Mouse (Mus musculus) CH12.LX (cell line): ENCODE results near the gene Dab2. TPM values are rescaled to one million over a fixed set of nuclear protein-coding genes. Genes with fewer than 3 reads are reported as not detected.

Experiments used
- DNase-seq: peaks from one replicate; pipeline ENCODE4 v3.0.0-alpha.2; 2013; ENCODE audit errors: extremely low read depth
- H3K27ac ChIP-seq: 2 replicates; pipeline ENCODE4 v1.5.1; 2012; ENCODE audit warnings: low read depth, mild to moderate bottlenecking, control low read depth, moderate library complexity; ENCODE audit not compliant: insufficient read depth
- H3K27me3 ChIP-seq: replicated peaks from 2 replicates; pipeline ENCODE3; 2012; ENCODE audit warnings: inconsistent platforms
- H3K36me3 ChIP-seq, 2 experiments: replicated peaks in 1 of 2; 2 replicates each; pipeline versions ENCODE3 to v1.6.1; 2012; ENCODE audit warnings: inconsistent platforms in 1 of 2, low read length in 1 of 2, mild to moderate bottlenecking in 1 of 2, mixed read lengths in 1 of 2, moderate library complexity in 1 of 2; ENCODE audit not compliant: control insufficient read depth in 1 of 2, insufficient read depth in 1 of 2
- H3K4me1 ChIP-seq, 2 experiments: 2 replicates each; pipeline ENCODE4 v1.6.1; 2012; ENCODE audit warnings: inconsistent platforms in 1 of 2, moderate library complexity in 1 of 2; ENCODE audit not compliant: insufficient read depth in 2 of 2, control insufficient read depth in 1 of 2
- H3K4me2 ChIP-seq: 2 replicates; pipeline ENCODE4 v1.6.1; 2012; ENCODE audit warnings: low read depth, mild to moderate bottlenecking, control low read depth; ENCODE audit not compliant: poor library complexity, insufficient read depth, severe bottlenecking
- H3K4me3 ChIP-seq, 3 experiments: fragments of 150-350 bp in 1 of 3; sonication (generic) in 1 of 3; replicated peaks in 1 of 3; 2 replicates each; pipeline versions ENCODE3 to v1.5.1; 2011 to 2012; ENCODE audit warnings: low read depth in 2 of 3, low read length in 2 of 3, mild to moderate bottlenecking in 2 of 3, moderate library complexity in 2 of 3, control low read depth in 1 of 3, improper control_type of control experiment in 1 of 3, inconsistent platforms in 1 of 3, mixed read lengths in 1 of 3; ENCODE audit not compliant: poor library complexity in 1 of 3
- H3K79me2 ChIP-seq: replicated peaks from 2 replicates; pipeline ENCODE4 v1.6.1; 2012; ENCODE audit warnings: mild to moderate bottlenecking, moderate library complexity; ENCODE audit not compliant: control insufficient read depth, poor library complexity, insufficient read depth, severe bottlenecking; ENCODE audit errors: extremely low read depth
- H3K9ac ChIP-seq: 2 replicates; pipeline ENCODE4 v1.6.1; 2012; ENCODE audit warnings: low read depth, mild to moderate bottlenecking, control low read depth, moderate library complexity; ENCODE audit not compliant: insufficient read depth
- H3K9me3 ChIP-seq: replicated peaks from 2 replicates; pipeline ENCODE3; 2012; ENCODE audit warnings: low read length, inconsistent platforms, mixed read lengths
- BHLHE40 ChIP-seq: IDR thresholded peaks from 2 replicates; pipeline ENCODE4 v1.6.1; 2011; ENCODE audit warnings: mild to moderate bottlenecking, low read depth, low read length, improper control_type of control experiment
- CHD2 ChIP-seq: IDR thresholded peaks from 2 replicates; pipeline ENCODE4 v1.6.1; 2011; ENCODE audit warnings: low read length, improper control_type of control experiment
- E2F4 ChIP-seq: IDR thresholded peaks from 2 replicates; pipeline ENCODE4 v1.6.1; 2011; ENCODE audit warnings: low read depth, low read length, improper control_type of control experiment; ENCODE audit not compliant: insufficient replicate concordance
- ELF1 ChIP-seq: IDR thresholded peaks from 2 replicates; pipeline ENCODE4 v1.6.1; 2014; ENCODE audit warnings: low read depth, mild to moderate bottlenecking, inconsistent platforms, low read length, improper control_type of control experiment
- JUN ChIP-seq: IDR thresholded peaks from 2 replicates; pipeline ENCODE4 v1.6.1; 2011; ENCODE audit warnings: low read depth, mild to moderate bottlenecking, low read length, improper control_type of control experiment, moderate library complexity; ENCODE audit not compliant: insufficient read depth
- MEF2A ChIP-seq: IDR thresholded peaks from 2 replicates; pipeline ENCODE4 v1.6.1; 2014; ENCODE audit warnings: low read depth, mild to moderate bottlenecking, inconsistent platforms, low read length, improper control_type of control experiment, borderline replicate concordance
- MXI1 ChIP-seq: IDR thresholded peaks from 2 replicates; pipeline ENCODE4 v1.6.1; 2011; ENCODE audit warnings: mild to moderate bottlenecking, low read depth, low read length, improper control_type of control experiment
- NELFE ChIP-seq: IDR thresholded peaks from 2 replicates; pipeline ENCODE4 v1.6.1; 2011; ENCODE audit warnings: low read depth, low read length, improper control_type of control experiment
- NRF1 ChIP-seq: IDR thresholded peaks from 2 replicates; pipeline ENCODE4 v1.6.1; 2014; ENCODE audit warnings: low read depth, mild to moderate bottlenecking, inconsistent platforms, low read length, improper control_type of control experiment, moderate library complexity
- PAX5 ChIP-seq: IDR thresholded peaks from 2 replicates; pipeline ENCODE4 v1.6.1; 2012; ENCODE audit warnings: low read length, inconsistent platforms, mixed read lengths
- RAD21 ChIP-seq: IDR thresholded peaks from 2 replicates; pipeline ENCODE4 v1.6.1; 2011; ENCODE audit warnings: low read depth, mild to moderate bottlenecking, low read length, improper control_type of control experiment, moderate library complexity
- RCOR1 ChIP-seq: conservative IDR thresholded peaks from 2 replicates; pipeline ENCODE4 v1.6.1; 2012; ENCODE audit warnings: low read depth, mild to moderate bottlenecking, inconsistent platforms, low read length, improper control_type of control experiment
- SIN3A ChIP-seq: IDR thresholded peaks from 2 replicates; pipeline ENCODE4 v1.6.1; 2012; ENCODE audit warnings: low read length, improper control_type of control experiment, inconsistent platforms
- UBTF ChIP-seq: IDR thresholded peaks from 2 replicates; pipeline ENCODE4 v1.6.1; 2012; ENCODE audit warnings: low read depth, mild to moderate bottlenecking, inconsistent platforms, low read length, improper control_type of control experiment, moderate library complexity
- ZC3H11A ChIP-seq: IDR thresholded peaks from 2 replicates; pipeline ENCODE4 v1.6.1; 2012; ENCODE audit warnings: low read depth, mild to moderate bottlenecking, inconsistent platforms, low read length, improper control_type of control experiment
- ZMIZ1 ChIP-seq: IDR thresholded peaks from 2 replicates; pipeline ENCODE4 v1.6.1; 2012; ENCODE audit warnings: low read depth, mild to moderate bottlenecking, inconsistent platforms, low read length, improper control_type of control experiment
- ZNF384 ChIP-seq: IDR thresholded peaks from 2 replicates; pipeline ENCODE4 v1.6.1; 2012; ENCODE audit warnings: low read depth, low read length, improper control_type of control experiment, inconsistent platforms
- dilution Hi-C: fragments of 300-500 bp; cut with MboI; formaldehyde crosslinking; loops from 2 replicates; pipeline ENCODE4 v1.14.3; 2020; ENCODE audit warnings: low sequenced_read_pairs; ENCODE audit not compliant: extremely low pct_unique_long_range_greater_than_20kb, extremely low pct_ligation_motif_present
- in situ Hi-C: fragments of 300-500 bp; cut with MboI; formaldehyde crosslinking; loops from 3 replicates; pipeline ENCODE4 v1.14.3; 2019; ENCODE audit warnings: low sequenced_read_pairs, low pct_ligation_motif_present, low pct_unique_long_range_greater_than_20kb, mixed read lengths
- polyA plus RNA-seq: library from polyadenylated mRNA; unstranded; fragments of >175 nt; gene quantifications from 2 replicates; pipeline ENCODE4 v1.2.1, GENCODE M21; 2012; ENCODE audit warnings: low read depth; ENCODE audit not compliant: insufficient read length
- total RNA-seq, 2 experiments: library from RNA; depleted of rRNA; stranded (reverse); fragments of 300-350 nt in 1 of 2; fragments of >200 nt in 1 of 2; gene quantifications; 2 replicates each; pipeline ENCODE4 v1.2.3; 2012 to 2014

Gene Dab2
- total and polyA plus RNA-seq, 3 experiments, result 0.17 TPM; not detected in 1

DNA sequence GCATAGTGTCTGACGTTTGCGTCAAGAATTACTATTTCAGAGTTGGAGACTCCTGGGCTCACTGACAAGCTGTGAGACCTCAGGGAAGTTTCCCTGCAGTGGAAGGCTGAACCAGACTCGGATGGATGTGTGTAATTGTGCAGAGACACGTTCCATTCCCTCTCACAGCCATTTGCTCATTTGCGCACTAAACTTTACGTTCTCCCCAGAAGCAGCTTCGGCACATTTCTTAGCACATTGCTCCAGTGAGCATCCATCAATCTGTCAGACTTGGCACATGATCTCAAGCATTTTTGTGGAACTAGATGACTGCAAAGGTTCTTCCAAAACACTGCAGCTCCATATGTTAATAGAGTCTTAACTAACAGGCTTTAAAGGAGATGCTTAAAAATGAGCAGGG is 24.0 kb downstream of the Dab2 start:
- DNase-seq, result no peak
- TF ChIP-seq MEF2A, result no peak
- TF ChIP-seq BHLHE40, result no peak
- no peak for TF ChIP-seq MXI1
- no peak for TF ChIP-seq RCOR1
- no peak for TF ChIP-seq PAX5
- no peak for TF ChIP-seq ZMIZ1
- TF ChIP-seq E2F4, result no peak
- TF ChIP-seq SIN3A, result no peak
- TF ChIP-seq CHD2, result no peak
- no peak for TF ChIP-seq ZC3H11A
- TF ChIP-seq ELF1, result no peak
- TF ChIP-seq RAD21, result no peak
- TF ChIP-seq JUN, result no peak
- no peak for TF ChIP-seq UBTF
- TF ChIP-seq NRF1, result no peak
- in situ Hi-C loops, result no loop called here
- Histone ChIP-seq H3K9me3 (no peaks in the 10 kb centered on the region), H3K4me3 (no peak overlapping the region), H3K79me2 (no peaks in the 10 kb centered on the region), H3K4me2 (no peak overlapping the region), H3K4me1 (no peaks in the 10 kb centered on the region), H3K27ac (no peak overlapping the region), H3K9ac (no peak overlapping the region), H3K27me3 (no peaks in the 10 kb centered on the region), H3K36me3 (no peaks in the 10 kb centered on the region)
- dilution Hi-C loops, result no loop called here

DNA sequence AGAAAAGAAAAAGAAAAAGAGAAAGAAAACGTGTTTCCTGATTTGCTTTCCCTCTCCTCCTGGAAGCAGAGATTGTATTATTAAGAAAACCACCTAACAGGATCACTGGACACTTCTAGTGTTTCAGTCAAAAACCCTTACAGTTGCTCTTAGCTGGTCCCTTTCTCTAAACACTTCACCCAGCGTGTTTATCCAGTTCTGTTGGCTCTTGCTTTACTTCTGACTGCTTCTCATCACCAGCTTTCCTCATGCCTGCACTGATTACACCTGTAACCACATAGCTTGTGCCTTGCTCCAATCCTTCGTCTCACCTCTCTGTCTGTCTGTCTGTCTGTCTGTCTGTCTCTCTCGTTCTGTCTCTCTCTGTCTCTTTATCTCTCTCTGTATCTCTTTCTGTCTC is 25.9 kb downstream of the Dab2 start:
- Histone ChIP-seq H3K36me3 (no peaks in the 10 kb centered on the region), H3K4me2 (no peak overlapping the region), H3K27ac (no peak overlapping the region), H3K79me2 (no peaks in the 10 kb centered on the region), H3K9ac (no peak overlapping the region), H3K27me3 (no peaks in the 10 kb centered on the region), H3K4me3 (no peak overlapping the region), H3K4me1 (no peaks in the 10 kb centered on the region), H3K9me3 (no peaks in the 10 kb centered on the region)
- in situ Hi-C loops, result no loop called here
- peak; percentile 44 for TF ChIP-seq ZNF384
- TF ChIP-seq NELFE, result no peak
- DNase-seq, result no peak
- dilution Hi-C loops, result no loop called here
